Comparison of ENCODE assay signal across 16 mouse cellular contexts in the genomic region with DNA sequence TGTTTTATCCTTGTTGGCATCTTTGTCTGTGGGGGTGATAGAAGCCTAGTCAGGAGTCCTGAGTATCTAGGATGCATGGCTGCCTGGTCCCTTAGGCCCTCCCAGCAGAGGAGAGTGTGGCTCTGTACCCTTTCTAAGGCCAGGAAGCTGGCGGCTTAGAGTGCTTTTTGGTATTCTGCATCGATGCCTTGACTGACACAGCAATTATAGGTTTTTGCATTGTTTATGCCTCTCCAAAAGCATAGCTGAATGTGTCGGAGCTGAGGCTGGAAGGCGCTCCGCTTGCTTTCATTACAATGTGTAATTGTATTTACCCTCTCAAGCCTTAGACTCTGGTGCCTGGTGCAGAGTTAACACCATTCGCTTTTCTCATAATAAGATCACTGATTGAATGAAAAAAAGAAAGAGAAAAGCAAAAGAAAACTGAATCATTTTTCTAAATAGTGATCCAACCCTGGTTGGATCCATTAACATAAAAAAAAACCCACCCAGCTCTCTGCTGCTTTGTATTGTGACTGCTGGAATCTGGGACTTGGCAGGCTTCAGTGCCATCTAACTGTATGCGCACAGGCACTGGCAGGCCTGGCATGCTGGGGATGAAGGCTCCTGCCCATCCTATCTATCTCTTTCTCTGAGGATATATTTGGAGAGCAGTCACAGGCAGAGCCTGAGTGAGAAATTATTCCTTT.
DNase-seq lines count a peak whose midpoint lies in the region; ATAC-seq and TF ChIP-seq lines count a peak whose summit lies in the region.
"Had no signal": no experiment of that assay in that cellular context is flagged by ENCODE, and none has a peak within 500 bp of the region (broad histone marks: within the 10 kb centered on the region; RNA-seq: fewer than 3 reads in every experiment).

No protein-coding gene starts in this region.

- no peak for DNase-seq in forebrain, embryonic 11.5 days (ENCODE audit: low spot score)
- DNase-seq in forebrain, embryonic 10.5 days (ENCODE audit: extremely low spot score, low spot score), result no peak
- peak; percentile 70 for DNase-seq in brain, embryonic 14.5 days (ENCODE audit: low read depth)
- DNase-seq in midbrain, embryonic 14.5 days, result peak; percentile 36
- DNase-seq in urinary bladder, adult 2 months (ENCODE audit: low spot score), result no peak
- DNase-seq in kidney, adult 2 months, result no peak
- DNase-seq: cerebellum, postnatal 36 days; gastrocnemius, postnatal 25 days; heart, postnatal 10 days; kidney, adult 11 months; lung, postnatal 14 days; thymus, adult 18-20 months had no signal

- no peak for TF ChIP-seq POLR2A in brain, embryonic 14.5 days (IDR thresholded peaks at IDR 0.05; ENCODE audit: borderline replicate concordance, extremely low read depth, insufficient read depth, insufficient read length, poor library complexity, severe bottlenecking)
- no peak for TF ChIP-seq POLR2A in kidney, adult 2 months (IDR thresholded peaks at IDR 0.05; ENCODE audit: low read depth, low read length)

- no peaks in the 10 kb centered on the region for H3K4me1 ChIP-seq in forebrain, embryonic 11.5 days (replicated peaks; ENCODE audit: control insufficient read depth, insufficient read depth, low read length)
- no peaks in the 10 kb centered on the region for H3K4me1 ChIP-seq in forebrain, embryonic 10.5 days
- H3K4me1 ChIP-seq in hindbrain, embryonic 15.5 days (replicated peaks), result peaks cover 3% of the 10 kb centered on the region; the same call in 1 of the 2 replicates
- no peaks in the 10 kb centered on the region for H3K4me1 ChIP-seq in midbrain, embryonic 14.5 days (ENCODE audit: control insufficient read depth, insufficient read depth, low read length)
- H3K4me1 ChIP-seq in kidney, adult 2 months (ENCODE audit: control insufficient read depth, insufficient read depth, low read length), result no peaks in the 10 kb centered on the region

- H3K36me3 ChIP-seq in forebrain, embryonic 11.5 days (ENCODE audit: control insufficient read depth, insufficient read depth, low read length), result no peaks in the 10 kb centered on the region
- H3K36me3 ChIP-seq in forebrain, embryonic 10.5 days (replicated peaks), result no peaks in the 10 kb centered on the region
- no peaks in the 10 kb centered on the region for H3K36me3 ChIP-seq in hindbrain, embryonic 15.5 days
- no peaks in the 10 kb centered on the region for H3K36me3 ChIP-seq in midbrain, embryonic 14.5 days (ENCODE audit: control insufficient read depth, insufficient read depth, low read length)
- no peaks in the 10 kb centered on the region for H3K36me3 ChIP-seq in kidney, adult 2 months (ENCODE audit: control insufficient read depth, insufficient read depth, low read length)

- peak; percentile 42; the same call in 1 of the 2 replicates for ATAC-seq in forebrain, embryonic 11.5 days (replicated peaks; ENCODE audit: low FRiP score)
- ATAC-seq in hindbrain, embryonic 15.5 days (ENCODE audit: low FRiP score, low read depth), result peak; percentile 69; the same call in 1 of the 2 replicates
- ATAC-seq in midbrain, embryonic 14.5 days (ENCODE audit: low FRiP score, low TSS enrichment), result no peak
- no peak for ATAC-seq in CD4-positive, CD25-positive, alpha-beta regulatory T cell, adult 4 months

- TF ChIP-seq CTCF in brain, embryonic 14.5 days (IDR thresholded peaks at IDR 0.05; ENCODE audit: borderline replicate concordance, extremely low read depth, insufficient read depth, insufficient read length), result no peak
- TF ChIP-seq CTCF in kidney, adult 2 months (conservative IDR thresholded peaks at IDR 0.05; ENCODE audit: insufficient read depth, insufficient read length, low read depth, low read length), result no peak

- no peak overlapping the region for H3K9ac ChIP-seq in forebrain, embryonic 11.5 days (ENCODE audit: low read length)
- no peak overlapping the region for H3K9ac ChIP-seq in hindbrain, embryonic 15.5 days
- H3K9ac ChIP-seq in midbrain, embryonic 14.5 days (replicated peaks; ENCODE audit: low read length), result no peak overlapping the region

- H3K27me3 ChIP-seq in forebrain, embryonic 11.5 days (ENCODE audit: control insufficient read depth, insufficient read depth, low read length), result no peaks in the 10 kb centered on the region
- H3K27me3 ChIP-seq in forebrain, embryonic 10.5 days (ENCODE audit: poor library complexity, severe bottlenecking), result no peaks in the 10 kb centered on the region
- no peaks in the 10 kb centered on the region for H3K27me3 ChIP-seq in hindbrain, embryonic 15.5 days
- H3K27me3 ChIP-seq in midbrain, embryonic 14.5 days (ENCODE audit: control insufficient read depth, insufficient read depth, low read length), result no peaks in the 10 kb centered on the region
- no peaks in the 10 kb centered on the region for H3K27me3 ChIP-seq in kidney, adult 2 months (replicated peaks; ENCODE audit: control insufficient read depth, insufficient read depth, low read length)

- no peak overlapping the region for H3K4me3 ChIP-seq in forebrain, embryonic 11.5 days (ENCODE audit: low read depth, low read length)
- H3K4me3 ChIP-seq in forebrain, embryonic 10.5 days, result no peak overlapping the region
- H3K4me3 ChIP-seq in hindbrain, embryonic 15.5 days, result no peak overlapping the region
- H3K4me3 ChIP-seq in midbrain, embryonic 14.5 days (replicated peaks; ENCODE audit: low read depth, low read length), result no peak overlapping the region
- no peak overlapping the region for H3K4me3 ChIP-seq in kidney, adult 2 months (ENCODE audit: insufficient read depth, low read depth, low read length)
- H3K4me3 ChIP-seq: myocyte had no signal

- H3K27ac ChIP-seq in forebrain, embryonic 11.5 days (ENCODE audit: low read depth, low read length), result no peak overlapping the region
- H3K27ac ChIP-seq in forebrain, embryonic 10.5 days, result no peak overlapping the region
- 0 out of 2 replicates have a peak overlapping the region, but pooled peaks have one; percentile 29 for H3K27ac ChIP-seq in hindbrain, embryonic 15.5 days (replicated peaks)
- 0 out of 2 replicates have a peak overlapping the region, but pooled peaks have one; percentile 37 for H3K27ac ChIP-seq in midbrain, embryonic 14.5 days (replicated peaks; ENCODE audit: low read depth, low read length)
- no peak overlapping the region for H3K27ac ChIP-seq in kidney, adult 2 months (ENCODE audit: insufficient read depth, low read depth, low read length)

- H3K9me3 ChIP-seq in forebrain, embryonic 11.5 days (ENCODE audit: control insufficient read depth, low read length), result no peaks in the 10 kb centered on the region
- no peaks in the 10 kb centered on the region for H3K9me3 ChIP-seq in forebrain, embryonic 10.5 days
- H3K9me3 ChIP-seq in hindbrain, embryonic 15.5 days, result no peaks in the 10 kb centered on the region
- H3K9me3 ChIP-seq in midbrain, embryonic 14.5 days (ENCODE audit: control insufficient read depth, low read length), result no peaks in the 10 kb centered on the region

- H3K4me2 ChIP-seq in forebrain, embryonic 11.5 days (ENCODE audit: low read depth, low read length, severe bottlenecking), result no peak overlapping the region
- H3K4me2 ChIP-seq in hindbrain, embryonic 15.5 days, result no peak overlapping the region
- no peak overlapping the region for H3K4me2 ChIP-seq in midbrain, embryonic 14.5 days (ENCODE audit: low read length)
- H3K4me2 ChIP-seq: liver, embryonic 11.5 days had no signal

- WGBS in forebrain, embryonic 11.5 days, result 46% methylated on average over 7 of the region's 7 CpGs
- WGBS in forebrain, embryonic 10.5 days, result 68% methylated on average over 7 of the region's 7 CpGs
- 37% methylated on average over 7 of the region's 7 CpGs for WGBS in hindbrain, embryonic 15.5 days
- 33% methylated on average over 7 of the region's 7 CpGs for WGBS in midbrain, embryonic 14.5 days
- 92% methylated on average over 7 of the region's 7 CpGs for WGBS in kidney, adult 2 months

Comparison
In these comparisons a context has a peak if more than half of its experiments do, and no peak if none do; other contexts are left out.
1. ATAC-seq: peak in forebrain, embryonic 11.5 days (single experiment) and hindbrain, embryonic 15.5 days (single experiment); none in midbrain, embryonic 14.5 days (single experiment) and CD4-positive, CD25-positive, alpha-beta regulatory T cell, adult 4 months (single experiment).
2. DNase-seq: peak in brain, embryonic 14.5 days (single experiment) and midbrain, embryonic 14.5 days (single experiment); none in forebrain, embryonic 11.5 days (single experiment), forebrain, embryonic 10.5 days (single experiment), urinary bladder, adult 2 months (single experiment) and kidney, adult 2 months (single experiment).
3. H3K27ac ChIP-seq: peak in hindbrain, embryonic 15.5 days (single experiment) and midbrain, embryonic 14.5 days (single experiment); none in forebrain, embryonic 11.5 days (single experiment), forebrain, embryonic 10.5 days (single experiment) and kidney, adult 2 months (single experiment).